ENCODE assay signal across 9 mouse cellular contexts in genomic region chr13:91039201-91039807, GRCm38 (mm10).
DNase-seq lines count a peak whose midpoint lies in the region; ATAC-seq lines count a peak whose summit lies in the region.
"Had no signal": no experiment of that assay in that cellular context is flagged by ENCODE, and none has a peak within 500 bp of the region (broad histone marks: within the 10 kb centered on the region; RNA-seq: fewer than 3 reads in every experiment).

No protein-coding gene starts in this region.

- H3K9me3 ChIP-seq in forebrain, embryonic 10.5 days = no peaks in the 10 kb centered on the region
- H3K9me3 ChIP-seq in hindbrain, embryonic 12.5 days (replicated peaks) = no peaks in the 10 kb centered on the region

- no peaks in the 10 kb centered on the region for H3K36me3 ChIP-seq in forebrain, embryonic 10.5 days (replicated peaks)
- no peaks in the 10 kb centered on the region for H3K36me3 ChIP-seq in hindbrain, embryonic 12.5 days

- H3K27me3 ChIP-seq in forebrain, embryonic 10.5 days (ENCODE audit: poor library complexity, severe bottlenecking) = no peaks in the 10 kb centered on the region
- no peaks in the 10 kb centered on the region for H3K27me3 ChIP-seq in hindbrain, embryonic 12.5 days

- 0 out of 2 replicates have a peak overlapping the region, but pooled peaks have one; percentile 53 for H3K27ac ChIP-seq in forebrain, embryonic 10.5 days
- no peak overlapping the region for H3K27ac ChIP-seq in hindbrain, embryonic 12.5 days

- no peaks in the 10 kb centered on the region for H3K4me1 ChIP-seq in forebrain, embryonic 10.5 days
- H3K4me1 ChIP-seq in hindbrain, embryonic 12.5 days = no peaks in the 10 kb centered on the region; the same call in 1 of the 2 replicates

- H3K4me3 ChIP-seq in forebrain, embryonic 10.5 days = no peak overlapping the region
- no peak overlapping the region for H3K4me3 ChIP-seq in hindbrain, embryonic 12.5 days
- H3K4me3 ChIP-seq: myocyte had no signal

- H3K9ac ChIP-seq in hindbrain, embryonic 12.5 days = no peak overlapping the region

- peak; percentile 35 for DNase-seq in 3T3-L1 (ENCODE audit: low read depth, low spot score)
- peak; percentile 93 for DNase-seq in brain, adult 2 months (ENCODE audit: low read depth, low spot score)
- peak; percentile 25 for DNase-seq in forebrain, embryonic 10.5 days (ENCODE audit: extremely low spot score, low spot score)
- DNase-seq in layer of hippocampus, adult 9-10 months (ENCODE audit: low spot score) = peak; percentile 48
- DNase-seq in lung, postnatal 10 days = peak; percentile 71
- peak; percentile 64 for DNase-seq in right cerebral cortex, postnatal 4 days
- no peak for DNase-seq in spleen, postnatal 4 days (ENCODE audit: low spot score in 2 of 2)

- peak; percentile 89 for ATAC-seq in hindbrain, embryonic 12.5 days (ENCODE audit: low FRiP score)

- WGBS in forebrain, embryonic 10.5 days = 65% methylated on average over 11 of the region's 11 CpGs
- 60% methylated on average over 11 of the region's 11 CpGs for WGBS in hindbrain, embryonic 12.5 days

- H3K4me2 ChIP-seq in hindbrain, embryonic 12.5 days (replicated peaks) = no peak overlapping the region; the same call in 1 of the 2 replicates

Comparison
In these comparisons a context has a peak if more than half of its experiments do, and no peak if none do; other contexts are left out.
1. DNase-seq: peak in 3T3-L1 (single experiment), brain, adult 2 months (single experiment), forebrain, embryonic 10.5 days (single experiment), layer of hippocampus, adult 9-10 months (single experiment), lung, postnatal 10 days (single experiment) and right cerebral cortex, postnatal 4 days (single experiment); none in spleen, postnatal 4 days (0 of 2).